Mouse (Mus musculus): Measurements from ENCODE around the gene Vav2. TPM values are rescaled to one million over a fixed set of nuclear protein-coding genes. Genes with fewer than 3 reads are reported as not detected.

Gene Vav2
- polyA plus RNA-seq (2012; ENCODE audit: low replicate concordance) = 63.7 and 86.0 TPM in 2 replicates

DNA sequence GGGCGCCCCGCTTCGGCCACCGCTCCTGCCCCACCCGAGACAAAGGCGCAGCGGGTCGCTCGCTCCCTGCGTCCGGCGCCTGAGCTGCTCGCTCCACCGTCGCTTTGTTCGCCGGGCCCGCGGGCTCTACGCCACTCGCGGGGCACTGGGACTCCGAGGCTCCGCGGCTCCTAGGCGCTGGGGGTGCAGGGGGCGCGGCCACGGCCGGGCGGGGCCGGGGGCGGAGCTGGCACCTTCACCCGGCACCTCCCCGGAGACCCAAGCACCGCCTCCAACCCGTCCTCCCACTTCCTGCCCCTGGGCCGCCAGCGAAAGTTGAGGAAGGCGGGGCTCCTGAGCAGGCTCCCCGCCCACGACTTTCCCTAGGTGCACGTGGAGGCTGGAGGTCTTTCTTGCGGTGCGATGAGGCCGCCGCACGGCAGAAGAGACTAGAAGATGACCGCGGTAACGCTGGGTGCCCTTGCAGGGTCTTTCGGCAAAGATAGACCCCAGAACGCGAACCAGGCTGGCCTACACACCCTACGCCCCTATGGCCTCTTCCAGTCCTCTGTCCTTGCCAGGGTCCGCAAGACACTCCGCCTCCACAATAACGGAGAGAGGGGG lies at the start of gene Vav2:
Gene Vav2, minus strand, starts transcription at position 179 of the 603 bp plus-strand sequence.

DNA sequence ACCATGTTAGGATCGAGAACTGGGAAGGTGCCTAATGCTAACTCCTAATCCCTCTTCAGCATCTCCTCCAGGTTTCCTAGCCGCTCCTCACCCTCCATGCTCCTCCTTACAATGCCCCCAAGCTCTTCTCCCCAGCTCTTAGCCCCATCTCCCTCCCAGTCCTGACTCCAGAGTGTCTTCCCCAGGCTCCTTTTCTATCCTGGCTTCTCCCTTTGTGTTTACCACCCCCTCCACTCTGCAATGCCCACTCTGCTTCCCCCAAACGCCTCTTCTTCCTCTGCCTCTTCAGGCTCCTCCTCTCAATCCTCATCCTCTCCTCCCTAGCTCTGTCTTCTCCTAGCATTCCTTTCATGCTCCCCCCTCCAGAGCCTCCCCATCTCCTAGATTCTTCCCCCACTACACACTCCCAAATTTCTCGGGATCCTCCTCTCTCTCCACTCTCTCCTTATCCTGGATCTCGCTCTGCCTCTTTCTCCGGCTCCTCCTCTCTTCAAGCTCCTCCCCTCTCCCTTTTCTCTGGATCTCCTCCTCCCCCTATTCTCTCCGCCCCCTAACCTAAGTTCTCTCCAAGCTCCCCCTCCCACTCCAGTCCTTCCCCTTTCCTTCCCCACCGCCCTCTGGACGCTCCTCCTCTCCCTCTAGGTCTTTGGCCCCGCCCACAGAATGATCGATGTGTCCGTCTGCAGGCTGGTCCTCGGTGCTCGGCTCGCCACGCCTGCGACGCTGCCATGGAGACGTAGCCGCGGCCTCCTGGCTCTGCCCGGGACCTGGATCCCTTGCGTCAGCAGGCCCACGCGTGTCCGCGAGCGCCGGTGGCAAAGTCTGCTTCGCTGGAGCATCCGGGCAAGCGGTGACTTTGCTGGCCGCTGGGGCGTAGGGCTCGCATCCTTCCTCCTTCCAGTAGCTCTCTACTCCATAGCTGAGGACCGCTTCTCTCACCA lies 15.2 kb upstream of the Vav2 start, which contains the start of gene Brd3os:
Gene Brd3os, plus strand, starts transcription at position 558 of the 941 bp plus-strand sequence.

DNA sequence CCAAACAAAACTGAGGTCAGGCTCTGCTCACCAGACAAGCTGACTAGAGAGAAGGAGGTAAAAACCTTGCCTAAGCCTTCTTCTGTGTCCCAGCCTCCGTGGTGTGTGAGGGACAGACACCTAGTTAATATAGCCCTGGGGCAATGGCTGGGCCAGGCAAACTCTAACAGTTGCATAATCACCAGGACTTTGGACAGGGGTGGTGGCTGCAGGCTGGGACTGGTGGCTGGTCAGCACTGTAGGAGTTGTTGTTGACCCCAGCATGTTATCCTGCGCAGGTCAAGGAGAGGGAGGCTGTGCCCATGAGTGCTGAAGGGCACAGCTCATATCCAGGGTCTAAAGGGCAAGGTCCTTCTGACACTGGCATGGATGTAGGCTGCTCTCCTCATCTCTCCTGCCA lies 178.6 kb downstream of the Vav2 start, which contains the start of gene Sardh:
Gene Sardh, minus strand, starts transcription at position 127 of the 400 bp plus-strand sequence.

Other genes starting within 250 kb of the Vav2 start
- gene Sardh, start 178.7 kb downstream of the Vav2 start, polyA plus RNA-seq (2012; ENCODE audit: low replicate concordance) = 1.1 and 2.1 TPM in 2 replicates
- gene Brd3os, start 15.3 kb upstream of the Vav2 start, polyA plus RNA-seq (2012; ENCODE audit: low replicate concordance) = 0.31 and 1.4 TPM in 2 replicates
- 73.3 and 74.6 TPM in 2 replicates for gene Brd3, start 80.6 kb upstream of the Vav2 start, polyA plus RNA-seq (2012; ENCODE audit: low replicate concordance)
- gene Wdr5, start 88.1 kb upstream of the Vav2 start, polyA plus RNA-seq (2012; ENCODE audit: low replicate concordance) = 31.1 and 49.3 TPM in 2 replicates
- 64.7 and 67.7 TPM in 2 replicates for gene Rxra, start 249.4 kb upstream of the Vav2 start, polyA plus RNA-seq (2012; ENCODE audit: low replicate concordance)